Mouse (Mus musculus) gastrocnemius, postnatal 4 days (tissue): ENCODE measurements around the gene Hdac4. TPM values are rescaled to one million over a fixed set of nuclear protein-coding genes. Genes with fewer than 3 reads are reported as not detected.

ENCODE experiments used
- DNase-seq, 2 experiments: peaks; one replicate each; pipeline ENCODE4 v3.0.0; 2021 to 2022; ENCODE audit warnings: low spot score in 2 of 2, mixed read lengths in 2 of 2
- total RNA-seq, 2 experiments: library from RNA; stranded (reverse); gene quantifications; 2 replicates each; pipeline ENCODE4 v1.2.3; 2021

Gene Hdac4
- total RNA-seq, 2 experiments from 2014 or later, result 59.1 to 62.9 TPM

DNA sequence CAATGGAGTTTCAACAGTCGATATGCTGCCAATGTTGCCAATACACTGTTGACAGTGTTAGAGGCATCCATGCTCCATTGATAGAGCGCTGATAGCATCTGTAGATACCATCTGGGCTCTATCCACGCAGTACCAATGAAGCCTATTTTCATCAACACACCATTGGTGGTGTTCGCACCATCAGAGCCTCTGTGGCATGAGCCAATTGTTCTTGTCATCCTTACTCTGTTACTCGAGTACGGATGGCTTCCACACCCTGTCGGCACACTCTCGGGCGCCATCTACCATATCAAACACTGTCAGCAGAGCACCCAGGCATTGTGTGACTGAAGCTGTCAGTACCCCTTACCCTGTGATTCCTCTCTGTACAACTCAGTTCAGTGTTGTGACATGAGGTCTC lies 271.9 kb downstream of the Hdac4 start:
- DNase-seq, result no peak

DNA sequence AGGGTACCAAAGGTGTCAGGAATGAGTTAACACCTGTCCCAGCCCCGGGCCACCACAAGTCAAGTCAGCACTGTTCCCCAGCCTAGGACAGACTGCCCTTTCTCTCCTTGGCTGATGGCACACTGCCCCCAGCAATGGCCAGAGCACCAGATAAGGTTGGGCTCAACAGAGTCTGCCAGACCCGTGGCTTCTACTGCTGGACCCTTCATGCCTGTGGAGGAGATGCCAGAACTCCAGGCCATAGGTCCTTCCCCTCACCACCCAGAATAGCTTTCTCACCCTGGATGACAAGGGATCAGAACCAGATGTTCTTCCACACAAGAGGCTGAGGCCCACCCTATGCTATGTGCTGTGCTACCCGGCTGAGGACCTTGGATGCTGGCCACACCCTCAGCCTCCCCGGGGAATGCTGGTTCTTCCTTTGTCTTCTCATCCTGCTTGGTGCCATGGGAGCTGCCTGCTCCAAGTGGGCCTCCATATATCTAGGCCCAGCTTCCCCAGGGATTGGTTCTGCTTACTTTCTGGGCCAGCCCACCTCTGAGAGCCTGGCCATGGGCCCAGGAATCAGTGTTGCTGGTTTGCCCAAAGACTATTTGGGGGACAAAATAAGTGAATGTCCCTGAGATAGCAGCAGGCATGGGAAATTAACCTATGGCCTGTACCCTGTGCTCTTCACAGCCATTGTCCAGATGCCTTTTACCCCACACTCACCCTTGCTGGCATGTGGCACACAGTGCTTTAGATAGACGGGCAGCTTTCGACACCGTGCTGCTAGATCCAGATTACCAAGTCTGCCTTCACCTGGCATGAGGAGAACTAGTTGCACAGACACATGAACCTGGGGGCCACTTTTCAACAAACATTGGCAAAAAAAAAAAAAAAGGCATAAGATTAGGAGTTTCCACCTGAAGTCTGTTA lies 273.0 kb downstream of the Hdac4 start:
- DNase-seq, result no peak

DNA sequence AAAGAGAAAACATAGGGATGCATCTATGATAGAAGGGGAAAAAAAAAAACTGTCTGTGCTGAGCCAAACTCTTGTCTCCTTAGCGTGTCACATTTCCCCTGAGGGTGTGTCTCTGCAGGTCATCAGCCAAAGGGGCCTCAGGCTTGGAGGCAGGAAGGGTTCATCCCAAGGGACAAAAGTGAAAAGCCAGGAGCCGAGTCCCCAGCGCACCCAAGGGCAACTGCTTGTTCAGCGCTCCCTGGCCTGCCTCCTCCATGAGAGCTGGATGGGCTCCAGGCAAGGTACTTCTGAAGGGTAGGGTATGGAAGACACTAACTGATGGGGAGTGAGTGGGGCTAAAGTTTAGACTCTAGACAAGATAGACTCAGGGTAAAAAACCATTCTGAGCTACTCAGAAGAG lies 273.8 kb downstream of the Hdac4 start:
- no peak for DNase-seq

DNA sequence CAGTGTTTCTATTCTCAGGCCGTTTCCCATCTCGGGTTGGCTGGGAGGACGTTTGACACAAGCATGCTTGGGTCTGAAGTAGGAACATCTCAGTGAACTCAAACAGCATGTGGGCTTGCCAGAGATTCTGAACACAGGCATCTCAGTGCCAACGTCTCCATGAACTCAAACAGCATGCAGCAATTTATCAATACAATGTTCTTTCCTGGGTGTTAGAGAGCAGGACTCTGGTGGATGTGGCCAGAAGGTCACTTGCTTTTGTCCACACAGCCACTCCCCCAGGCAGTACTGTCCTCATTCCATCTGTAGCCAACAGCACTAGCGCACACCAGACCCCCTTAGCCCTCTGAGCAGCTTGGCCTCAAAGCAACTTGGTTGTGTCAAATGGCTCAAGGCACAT lies 274.2 kb downstream of the Hdac4 start:
- DNase-seq, result no peak

DNA sequence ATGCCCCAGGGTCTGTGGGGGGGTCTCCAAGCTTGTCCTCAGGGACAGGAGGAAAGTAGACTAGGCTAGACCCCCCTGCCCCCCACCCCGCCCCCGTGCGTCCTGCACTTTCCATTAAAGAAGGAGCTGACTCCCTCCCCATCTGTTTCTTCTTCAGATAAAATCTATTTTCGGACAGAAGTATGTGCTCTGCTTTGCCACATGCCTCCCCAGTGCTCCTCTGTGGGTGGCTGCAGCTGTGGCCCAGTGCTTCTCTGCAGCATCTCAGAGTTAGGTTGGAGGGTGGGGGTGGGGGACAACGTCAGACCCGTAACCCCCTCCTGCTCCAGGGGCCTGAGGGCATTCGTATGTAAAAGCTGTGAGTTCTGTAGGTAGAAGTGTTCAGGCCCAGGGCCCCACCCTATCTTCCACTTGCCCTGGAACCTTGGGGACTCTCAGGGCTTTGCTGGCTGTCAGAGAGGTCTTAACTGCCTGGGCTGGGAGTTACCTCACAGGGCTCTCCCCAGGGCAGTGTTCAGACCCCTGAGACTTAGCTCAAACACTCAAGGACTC lies 275.4 kb downstream of the Hdac4 start:
- DNase-seq, result no peak

DNA sequence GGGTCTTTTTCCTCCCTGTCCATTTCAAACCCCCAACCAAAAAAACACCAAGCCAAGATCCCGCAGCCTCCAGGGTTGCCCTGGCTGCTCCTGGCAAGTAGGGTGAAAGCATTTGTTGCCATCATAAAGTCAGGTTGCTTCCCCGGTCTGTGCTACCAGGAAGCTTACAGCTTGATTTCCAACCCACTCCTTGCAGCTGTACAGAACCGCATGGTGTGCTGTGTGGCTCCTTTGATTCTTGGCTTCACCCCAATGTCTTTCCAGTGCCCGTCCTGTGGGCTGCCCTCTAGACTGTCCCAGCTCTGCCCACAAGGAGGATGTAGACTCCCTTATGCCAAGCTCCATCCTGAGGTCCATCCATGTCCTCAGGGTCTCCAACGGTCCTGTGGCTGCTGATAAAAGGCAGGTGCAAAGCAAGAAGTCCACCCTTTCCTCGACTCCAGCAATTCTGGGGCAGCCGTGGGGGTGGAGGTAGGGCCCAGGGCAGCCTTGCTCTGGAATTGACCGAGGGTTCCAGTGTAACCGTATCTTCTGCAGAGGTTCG lies 277.2 kb downstream of the Hdac4 start:
- no peak for DNase-seq

DNA sequence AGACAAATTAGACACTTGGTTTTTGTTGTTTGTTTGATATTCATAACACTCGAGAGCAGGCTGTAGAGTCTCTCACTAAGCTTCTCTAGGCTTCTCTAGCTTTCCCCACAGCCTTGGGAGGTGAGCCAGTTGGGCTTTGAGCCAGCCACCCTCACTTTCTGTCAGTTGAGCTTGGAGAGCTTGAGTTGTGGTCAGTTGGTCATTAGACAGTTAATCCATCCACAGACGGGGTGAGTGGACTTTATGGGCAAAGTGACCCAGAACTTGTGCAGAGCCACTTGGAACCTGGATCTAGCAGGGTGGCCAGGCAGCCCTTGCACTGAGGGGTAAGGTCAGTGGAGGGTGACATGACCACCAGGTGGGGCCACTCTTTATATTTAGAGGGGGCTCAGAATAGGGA lies 277.9 kb downstream of the Hdac4 start:
- DNase-seq, result no peak

DNA sequence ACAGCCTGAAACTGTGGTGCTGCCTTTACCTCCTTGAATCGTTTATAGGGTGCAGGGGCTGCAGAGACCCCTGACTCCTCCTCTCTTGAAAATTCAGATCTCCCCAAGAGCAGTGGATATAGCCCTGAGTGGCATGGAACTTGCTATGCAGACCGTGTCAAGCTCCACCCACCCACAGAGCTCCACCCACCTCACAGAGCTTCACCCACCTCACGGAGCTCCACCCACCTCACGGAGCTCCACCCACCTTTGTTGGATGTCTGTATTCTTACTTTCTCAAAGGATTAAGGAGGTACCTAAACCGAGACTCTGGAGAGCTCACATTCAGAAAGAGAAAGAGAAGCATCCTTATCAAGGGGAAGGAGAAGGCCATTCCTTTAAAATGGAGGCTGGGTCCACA lies 279.5 kb downstream of the Hdac4 start:
- DNase-seq, result no peak

DNA sequence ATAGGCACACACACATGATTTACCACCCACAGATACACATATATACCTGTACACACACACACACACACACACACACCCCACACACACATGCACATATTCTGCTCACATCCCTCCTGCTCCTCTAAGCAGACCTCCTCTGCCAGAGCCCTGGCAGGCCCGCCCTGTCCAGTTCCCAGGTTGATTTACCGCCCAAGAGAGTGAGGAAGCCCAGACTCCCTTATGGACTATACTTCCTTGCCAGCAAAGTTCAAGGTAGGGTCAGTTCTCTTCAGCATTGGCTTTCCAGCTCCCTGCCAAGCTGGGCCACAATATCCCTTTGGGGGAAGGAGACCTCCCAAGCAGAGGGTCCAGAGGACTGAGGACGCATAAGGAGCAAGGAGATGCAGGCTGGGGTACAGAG lies 280.9 kb downstream of the Hdac4 start:
- DNase-seq, result no peak

DNA sequence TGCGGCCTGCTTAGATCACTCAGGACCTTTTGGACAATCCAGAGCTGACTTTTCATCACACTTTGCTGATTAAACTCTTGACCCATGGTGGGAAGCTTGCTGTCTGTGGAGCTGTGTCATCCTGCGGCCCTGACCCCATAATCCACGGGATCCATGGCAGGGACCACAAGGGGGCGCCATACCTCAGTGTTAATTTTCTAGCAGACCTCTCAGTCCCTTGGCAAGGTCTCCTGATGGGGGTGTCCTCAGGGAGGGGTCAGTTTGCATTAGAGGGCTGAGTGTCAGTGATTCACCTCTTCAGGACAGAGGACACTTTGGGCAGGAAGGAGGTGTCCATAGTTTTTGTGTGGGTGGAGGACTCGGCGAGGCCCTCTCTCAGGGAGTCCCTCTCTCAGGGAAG lies 281.6 kb downstream of the Hdac4 start:
- DNase-seq, result peak in 1 of 2 experiments; percentile 72

DNA sequence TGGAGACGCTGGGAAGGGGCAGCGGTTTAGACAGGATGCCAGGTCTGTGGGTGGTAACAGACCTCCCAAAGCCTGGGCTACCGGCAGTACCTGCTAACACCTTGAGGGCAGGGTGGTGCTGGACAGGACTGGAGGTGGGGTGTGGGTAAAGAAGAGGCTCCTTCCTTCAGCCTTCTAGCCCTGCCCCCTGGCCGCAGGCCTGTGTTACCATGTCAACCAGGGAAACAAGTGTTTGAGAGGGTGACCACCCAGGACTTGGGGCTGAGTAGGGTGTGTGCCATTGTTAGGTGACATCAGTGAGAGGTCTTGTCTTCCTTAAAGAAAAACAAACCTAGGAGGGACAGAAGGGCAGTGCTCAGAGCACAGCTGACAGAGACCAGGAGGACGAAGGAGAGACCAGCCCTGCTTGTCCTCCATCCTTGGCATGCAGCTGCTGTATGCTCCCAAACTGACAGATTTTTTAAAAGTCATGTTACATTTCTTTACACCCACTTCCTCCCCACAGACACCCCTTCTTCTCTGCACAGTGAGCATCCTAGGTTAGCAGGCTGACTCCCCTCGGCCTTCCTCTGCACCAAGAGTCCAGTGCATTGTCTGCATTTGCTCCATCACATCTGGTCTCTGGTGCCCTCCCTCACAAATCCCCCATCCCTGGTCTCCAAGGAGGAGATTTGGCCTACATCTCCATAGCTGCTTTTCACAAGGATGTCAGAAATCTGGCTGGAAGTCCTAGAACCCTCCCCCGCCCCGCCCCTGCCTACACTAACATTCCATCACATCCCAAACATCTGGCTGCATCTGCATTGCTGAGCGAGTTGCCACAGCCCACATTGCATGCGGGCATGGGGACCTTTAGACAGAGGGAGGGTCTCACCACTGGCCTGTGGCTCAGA lies 283.0 kb downstream of the Hdac4 start:
- DNase-seq, result peak in 1 of 2 experiments; percentile 52

DNA sequence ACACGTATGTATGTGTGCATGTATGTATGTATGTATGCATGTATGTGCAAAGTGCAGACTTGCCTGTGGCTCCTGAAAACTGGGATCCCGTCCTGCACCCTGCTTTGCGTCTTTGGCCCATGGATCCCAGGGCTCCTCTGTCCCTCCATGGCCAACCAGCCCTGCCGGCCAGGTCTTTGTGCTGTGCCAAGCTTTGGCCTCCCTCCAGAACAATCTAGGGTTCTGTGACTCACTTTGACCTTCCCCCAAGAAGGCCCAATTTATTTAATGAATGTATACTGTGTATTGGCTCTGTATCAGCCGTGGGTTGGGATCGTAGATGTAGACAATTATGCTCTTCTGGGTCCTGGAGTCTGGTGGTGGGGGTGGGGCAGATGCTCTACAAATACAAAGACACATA lies 290.2 kb downstream of the Hdac4 start:
- DNase-seq, result no peak

DNA sequence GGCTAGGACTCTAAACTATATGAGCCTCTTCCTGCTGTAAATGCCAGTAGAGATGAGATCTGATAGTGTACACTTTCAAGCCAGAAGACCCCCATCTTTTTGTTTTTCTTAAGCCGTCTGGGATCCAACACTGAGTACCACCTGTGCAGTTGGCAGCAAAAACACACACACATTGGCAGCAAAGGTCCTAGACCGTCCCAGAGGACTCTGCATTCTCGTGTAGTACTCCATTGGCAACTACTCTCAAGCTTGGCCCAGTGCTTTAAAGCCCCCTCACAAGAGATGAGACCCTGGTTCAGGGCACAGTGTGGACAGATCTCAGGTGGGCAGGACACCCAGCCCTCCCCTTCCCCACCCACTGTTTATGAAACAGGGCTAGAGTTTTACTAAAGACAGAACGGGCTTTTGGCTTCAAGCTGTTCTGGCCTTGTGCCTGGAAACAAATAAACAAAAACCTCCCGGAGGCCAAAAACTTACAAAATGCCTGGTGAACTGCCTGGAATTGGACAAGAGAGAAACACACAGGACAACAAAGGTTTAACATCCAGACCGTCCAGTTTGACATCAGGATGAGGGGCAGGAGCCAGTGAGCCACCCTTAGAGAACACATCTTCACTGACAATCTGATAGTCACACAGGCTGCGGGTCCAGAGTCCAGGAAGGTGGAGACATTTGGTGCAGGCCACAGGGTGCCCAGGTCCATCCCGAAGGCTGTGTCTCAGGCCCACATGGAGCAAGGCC lies 292.1 kb downstream of the Hdac4 start:
- DNase-seq, result peak in 1 of 2 experiments; percentile 58

DNA sequence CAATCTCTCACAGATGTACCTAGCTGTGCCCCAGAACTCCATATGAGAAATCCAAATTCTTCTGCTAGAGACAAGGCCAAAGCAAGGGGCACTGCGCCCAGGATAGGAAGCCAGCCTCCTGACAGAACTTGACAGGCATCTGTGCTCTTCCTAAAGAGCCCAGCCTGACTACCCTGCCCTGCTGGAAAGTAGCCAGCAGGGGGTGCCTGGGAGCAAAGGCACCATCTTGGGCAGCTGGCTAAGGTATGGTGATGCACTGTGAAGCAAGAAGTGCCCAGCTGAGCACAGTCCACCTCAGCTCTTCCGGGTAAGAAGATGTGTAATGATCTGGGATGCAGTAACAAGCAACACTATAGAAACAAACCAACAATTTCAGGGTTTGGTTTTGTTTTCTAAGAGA lies 298.4 kb downstream of the Hdac4 start:
- no peak for DNase-seq

DNA sequence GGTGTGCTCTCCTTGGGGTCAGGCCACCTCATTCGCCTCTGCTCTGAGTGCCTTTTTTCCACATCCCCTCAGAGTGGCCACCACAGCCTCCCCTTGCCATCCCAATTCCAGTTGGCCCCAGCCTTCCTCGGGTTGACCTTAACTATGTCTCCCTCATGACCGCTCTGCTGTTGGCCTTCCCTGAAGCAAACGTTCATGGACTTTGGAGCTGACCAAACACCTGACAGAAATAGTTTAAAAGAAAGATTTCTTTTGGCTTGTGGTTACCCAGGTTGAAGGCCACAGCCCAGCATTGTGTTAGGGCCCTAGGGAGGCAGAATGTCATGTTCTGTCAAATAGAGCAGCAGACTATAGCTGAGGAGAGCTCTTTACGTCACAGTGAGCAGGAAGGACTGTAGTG lies 301.2 kb downstream of the Hdac4 start:
- DNase-seq, result no peak

DNA sequence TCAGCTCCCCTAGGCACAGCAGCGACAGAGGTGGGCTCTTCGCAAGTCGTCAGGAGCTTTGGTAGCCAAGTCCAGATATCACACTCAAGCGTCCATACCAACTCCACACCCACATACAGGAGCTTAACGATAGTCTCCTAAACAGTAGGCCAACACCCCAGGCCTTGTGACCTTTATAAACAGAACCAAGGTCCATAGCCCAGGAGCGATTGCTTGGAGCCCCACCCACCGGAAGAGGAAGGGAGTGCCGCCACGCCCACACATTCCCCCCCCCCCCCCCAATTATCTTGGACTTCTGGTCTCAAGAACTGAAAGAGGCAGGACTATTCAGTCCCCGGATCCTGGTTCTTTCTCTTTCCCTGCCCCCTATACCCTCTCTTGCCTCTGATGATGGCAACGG lies 301.9 kb downstream of the Hdac4 start:
- DNase-seq, result no peak

DNA sequence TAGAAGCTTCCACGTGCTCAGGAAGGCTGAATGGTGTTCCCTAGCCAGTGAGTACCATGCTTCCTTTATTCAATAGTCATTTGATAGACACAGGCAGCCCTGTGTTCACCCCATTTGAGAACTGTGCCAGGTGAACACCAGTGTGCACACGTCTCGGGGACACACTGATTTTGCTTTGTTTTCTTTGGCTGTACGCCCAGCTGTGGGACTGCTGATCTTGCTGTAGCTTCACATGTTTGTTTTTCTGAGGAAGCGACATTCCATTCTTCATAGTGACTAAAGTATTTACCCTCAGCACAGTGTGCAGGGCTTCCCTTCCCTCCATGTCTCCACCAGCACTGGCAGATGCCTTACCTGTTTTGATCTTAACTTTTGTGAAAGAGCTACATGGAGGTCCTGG lies 312.4 kb downstream of the Hdac4 start:
- no peak for DNase-seq

DNA sequence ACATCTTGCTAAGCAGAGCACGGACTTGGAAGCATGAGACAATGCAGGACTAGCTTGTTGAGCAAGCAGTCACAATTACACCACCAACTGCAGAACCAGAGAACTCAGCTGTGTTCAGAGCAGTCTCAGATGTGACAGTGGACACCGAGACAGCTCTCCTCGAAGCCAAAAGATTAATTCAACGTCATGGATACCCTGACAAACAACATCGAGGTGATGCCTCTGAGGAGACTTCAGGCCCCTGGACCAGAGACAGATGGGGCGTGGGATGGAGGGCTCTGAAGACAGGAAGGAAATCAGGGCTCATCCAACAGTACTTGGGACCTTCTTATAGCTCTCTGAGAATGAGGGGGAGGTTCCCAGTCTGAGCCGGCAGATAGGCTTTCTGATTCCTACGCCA lies 314.6 kb downstream of the Hdac4 start:
- no peak for DNase-seq

DNA sequence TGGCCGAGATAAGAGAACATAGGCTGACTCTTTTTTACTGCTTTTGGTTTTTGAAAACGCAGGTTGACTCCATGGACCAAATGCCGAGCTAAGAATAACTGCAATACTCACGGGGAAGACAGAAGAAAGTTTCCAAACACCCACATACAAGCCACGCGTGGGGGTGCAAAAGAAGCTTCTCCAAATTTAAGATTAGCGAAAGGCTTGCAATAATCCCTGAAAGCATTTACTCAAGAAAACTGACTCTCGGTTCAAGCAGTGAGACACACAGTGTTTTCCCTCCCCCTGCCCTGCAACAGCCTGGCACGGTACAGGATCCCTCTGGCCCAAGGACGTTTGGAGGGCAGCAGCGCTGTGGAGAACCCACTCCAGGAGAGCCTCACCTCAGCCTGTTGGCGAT lies 315.3 kb downstream of the Hdac4 start:
- DNase-seq, result no peak
